Mouse (Mus musculus) lung, adult 2 months (tissue): ENCODE data around the gene Cyp27b1.

Experiments used
- CTCF ChIP-seq: fragments of 200-500 bp; IDR thresholded peaks from 2 replicates; pipeline ENCODE4 v1.5.1; 2011; ENCODE audit warnings: mild to moderate bottlenecking, low read length, control low read depth; ENCODE audit not compliant: insufficient read depth
- POLR2A ChIP-seq: fragments of 200-500 bp; IDR thresholded peaks from 2 replicates; pipeline ENCODE4 v1.6.1; 2011; ENCODE audit warnings: low read depth, mild to moderate bottlenecking, control low read depth, low read length, borderline replicate concordance; ENCODE audit errors: extremely low read depth

DNA sequence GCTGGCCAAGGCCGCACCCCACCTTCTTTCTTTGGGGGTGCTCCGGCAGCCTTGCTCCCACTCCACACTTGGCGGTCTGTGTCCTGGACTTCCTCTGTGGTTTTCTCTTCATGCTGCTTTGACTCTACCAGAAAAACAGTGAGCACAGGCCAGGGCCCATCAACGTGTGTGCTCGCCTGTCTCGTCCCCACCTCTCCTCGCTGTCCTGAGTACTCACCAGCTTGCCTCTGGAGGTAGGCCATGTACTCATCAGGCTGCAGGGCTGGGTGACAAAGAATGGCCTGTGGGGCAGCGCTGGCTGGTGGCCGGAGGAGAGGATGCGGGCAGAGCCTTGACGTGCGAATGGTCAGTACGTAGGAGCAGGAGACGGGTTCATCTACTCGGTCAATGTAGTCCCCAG is 51.8 kb downstream of the Cyp27b1 start:
- TF ChIP-seq CTCF (no peak), POLR2A (no peak)
